Mouse (Mus musculus): Measurements from ENCODE around the gene Ung. TPM values are rescaled to one million over a fixed set of nuclear protein-coding genes. Genes with fewer than 3 reads are reported as not detected.

The Ung gene
- 5.4 TPM in 2 replicates for polyA plus RNA-seq (2014; fragmentation: Nextera tagmentation; extraction: Ambion mirVana)

GRCm38 (mm10) chr5:114130211-114130605 is at the start of gene Ung:
Gene Ung, plus strand, starts transcription at chr5:114130386.
- 0 out of 2 replicates have a peak, but pooled peaks cover 5% of the 10 kb centered on the region for H3K36me3 ChIP-seq (ENCODE audit: control insufficient read depth, insufficient read depth, low read length)
- DNase-seq = peak; percentile 85
- under 1% methylated on average over 28 of the region's 29 CpGs for WGBS
- peak within 1 kb of the TSS; percentile 90 for H3K4me2 ChIP-seq (ENCODE audit: low read length)
- H3K27ac ChIP-seq (replicated peaks; ENCODE audit: low read depth, low read length) = peak within 1 kb of the TSS; percentile 52; the same call in 1 of the 2 replicates
- H3K4me3 ChIP-seq (replicated peaks; ENCODE audit: low read depth, low read length) = peak within 1 kb of the TSS; percentile 74
- no peaks in the 10 kb centered on the region for H3K9me3 ChIP-seq (ENCODE audit: control insufficient read depth, low read length)
- ATAC-seq (ENCODE audit: low FRiP score, low TSS enrichment) = peak; percentile 58
- H3K9ac ChIP-seq (replicated peaks; ENCODE audit: low read length) = peak within 1 kb of the TSS; percentile 51
- H3K4me1 ChIP-seq (ENCODE audit: control insufficient read depth, insufficient read depth, low read length) = no peaks in the 10 kb centered on the region
- no peaks in the 10 kb centered on the region for H3K27me3 ChIP-seq (ENCODE audit: control insufficient read depth, insufficient read depth, low read length)

GRCm38 (mm10) chr5:114085501-114085900 is 44.7 kb upstream of the Ung start:
- DNase-seq = no peak
- 84% methylated on average over 14 of the region's 14 CpGs for WGBS
- H3K4me3 ChIP-seq (replicated peaks; ENCODE audit: low read depth, low read length) = no peak overlapping the region
- H3K9ac ChIP-seq (replicated peaks; ENCODE audit: low read length) = no peak overlapping the region
- H3K4me1 ChIP-seq (ENCODE audit: control insufficient read depth, insufficient read depth, low read length) = peaks cover 14% of the 10 kb centered on the region
- no peaks in the 10 kb centered on the region for H3K27me3 ChIP-seq (ENCODE audit: control insufficient read depth, insufficient read depth, low read length)
- ATAC-seq (ENCODE audit: low FRiP score, low TSS enrichment) = no peak
- no peaks in the 10 kb centered on the region for H3K9me3 ChIP-seq (ENCODE audit: control insufficient read depth, low read length)
- 0 out of 2 replicates have a peak, but pooled peaks cover 2% of the 10 kb centered on the region for H3K36me3 ChIP-seq (ENCODE audit: control insufficient read depth, insufficient read depth, low read length)
- no peak overlapping the region for H3K4me2 ChIP-seq (ENCODE audit: low read length)
- H3K27ac ChIP-seq (replicated peaks; ENCODE audit: low read depth, low read length) = no peak overlapping the region

DNA sequence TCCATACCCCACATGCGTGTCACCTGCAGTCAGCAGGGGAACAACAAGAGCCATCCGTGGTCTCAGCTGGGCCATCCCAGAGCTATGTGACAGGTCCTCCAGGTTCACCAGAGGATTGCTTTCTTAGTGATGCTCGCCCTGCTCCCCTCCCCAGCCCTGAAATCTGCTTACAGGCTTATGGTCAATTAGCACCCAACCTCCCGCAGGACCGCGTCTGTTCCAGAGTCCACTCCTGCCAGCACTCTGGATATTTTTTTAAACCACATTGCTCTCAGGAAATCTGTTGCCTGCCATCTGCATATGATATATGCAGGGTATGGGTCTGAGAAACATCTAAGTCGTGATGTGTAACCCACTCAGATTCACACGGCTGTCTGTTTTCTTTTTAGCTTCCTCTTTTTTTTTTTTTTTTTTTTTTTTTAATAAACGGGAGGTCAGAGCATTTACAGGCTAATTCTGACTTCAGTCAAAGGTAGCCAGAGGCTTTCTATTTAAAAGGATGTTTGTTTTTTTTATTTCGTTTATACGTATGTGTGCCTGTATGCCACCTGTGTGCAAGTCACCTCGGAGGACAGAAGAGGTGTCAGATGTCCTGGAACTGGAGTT is 42.2 kb upstream of the Ung start:
- no peak for ATAC-seq (ENCODE audit: low FRiP score, low TSS enrichment)

DNA sequence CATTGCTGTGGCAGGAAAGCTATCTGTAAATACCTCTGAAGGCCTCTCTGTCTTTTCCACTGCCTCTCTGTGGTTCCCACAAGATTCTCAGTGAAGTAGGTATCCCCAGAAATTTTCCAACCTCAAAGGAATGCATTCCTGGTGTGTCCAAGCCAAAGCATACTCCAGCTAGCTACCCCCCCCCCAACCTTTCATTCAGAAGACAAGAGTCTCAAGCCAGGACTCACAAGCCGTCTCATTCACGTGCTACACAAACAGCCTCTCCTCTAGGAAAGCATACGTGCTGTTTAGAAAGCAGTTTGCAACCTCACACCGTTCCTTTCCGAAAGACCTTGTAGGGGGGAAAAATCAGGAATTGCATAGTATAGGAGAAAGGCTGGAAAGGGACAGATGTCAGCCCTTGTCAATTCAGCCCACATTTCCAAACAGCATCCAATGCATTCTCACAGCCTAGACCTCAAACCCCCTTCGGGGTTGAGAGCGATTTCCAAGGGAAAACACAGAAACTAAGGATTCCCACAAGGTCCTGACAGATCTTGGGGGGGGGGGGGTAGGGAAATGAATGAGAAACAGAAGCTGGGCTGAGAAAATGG is 39.7 kb upstream of the Ung start:
- no peaks in the 10 kb centered on the region for H3K27me3 ChIP-seq (ENCODE audit: control insufficient read depth, insufficient read depth, low read length)
- peaks cover 14% of the 10 kb centered on the region for H3K4me1 ChIP-seq (ENCODE audit: control insufficient read depth, insufficient read depth, low read length)
- DNase-seq (peak; percentile 58), ATAC-seq (ENCODE audit: low FRiP score, low TSS enrichment) (no peak; the same call in 1 of the 2 replicates)
- peak overlapping the region; percentile 97 for H3K27ac ChIP-seq (replicated peaks; ENCODE audit: low read depth, low read length)
- peak overlapping the region; percentile 71 for H3K4me2 ChIP-seq (ENCODE audit: low read length)
- WGBS = 8% methylated on average over 7 of the region's 7 CpGs
- peak overlapping the region; percentile 96 for H3K9ac ChIP-seq (replicated peaks; ENCODE audit: low read length)
- no peaks in the 10 kb centered on the region for H3K9me3 ChIP-seq (ENCODE audit: control insufficient read depth, low read length)
- H3K4me3 ChIP-seq (replicated peaks; ENCODE audit: low read depth, low read length) = peak overlapping the region; percentile 76
- H3K36me3 ChIP-seq (ENCODE audit: control insufficient read depth, insufficient read depth, low read length) = no peaks in the 10 kb centered on the region

More for the DNA sequence above, 42.2 kb upstream of the Ung start:
- Histone ChIP-seq H3K4me3 (replicated peaks; ENCODE audit: low read depth, low read length) (no peak overlapping the region), H3K4me2 (ENCODE audit: low read length) (no peak overlapping the region), H3K36me3 (ENCODE audit: control insufficient read depth, insufficient read depth, low read length) (0 out of 2 replicates have a peak, but pooled peaks cover 2% of the 10 kb centered on the region), H3K9me3 (ENCODE audit: control insufficient read depth, low read length) (no peaks in the 10 kb centered on the region), H3K27ac (replicated peaks; ENCODE audit: low read depth, low read length) (no peak overlapping the region), H3K4me1 (ENCODE audit: control insufficient read depth, insufficient read depth, low read length) (peaks cover 14% of the 10 kb centered on the region), H3K9ac (replicated peaks; ENCODE audit: low read length) (no peak overlapping the region), H3K27me3 (ENCODE audit: control insufficient read depth, insufficient read depth, low read length) (no peaks in the 10 kb centered on the region)
- WGBS = 75% methylated on average over 12 of the region's 12 CpGs
- DNase-seq = no peak

- peaks cover 14% of the 10 kb centered on the region for H3K4me1 ChIP-seq (ENCODE audit: control insufficient read depth, insufficient read depth, low read length)
- H3K27me3 ChIP-seq (ENCODE audit: control insufficient read depth, insufficient read depth, low read length) = no peaks in the 10 kb centered on the region
- H3K9me3 ChIP-seq (ENCODE audit: control insufficient read depth, low read length) = no peaks in the 10 kb centered on the region
- peak; percentile 70 for ATAC-seq (ENCODE audit: low FRiP score, low TSS enrichment)
- DNase-seq = peak; percentile 87
- H3K36me3 ChIP-seq (ENCODE audit: control insufficient read depth, insufficient read depth, low read length) = no peaks in the 10 kb centered on the region
- peak within 1 kb of the TSS; percentile 96 for H3K9ac ChIP-seq (replicated peaks; ENCODE audit: low read length)
- peak within 1 kb of the TSS; percentile 71 for H3K4me2 ChIP-seq (ENCODE audit: low read length)
- 2% methylated on average over 40 of the region's 40 CpGs for WGBS
- H3K27ac ChIP-seq (replicated peaks; ENCODE audit: low read depth, low read length) = peak within 1 kb of the TSS; percentile 97
- H3K4me3 ChIP-seq (replicated peaks; ENCODE audit: low read depth, low read length) = peak within 1 kb of the TSS; percentile 76
These were observed 39.0 kb upstream of the Ung start, which contains the start of gene Svop for GRCm38 (mm10) chr5:114091057-114091807. Gene Svop, minus strand, starts transcription at chr5:114091570.

GRCm38 (mm10) chr5:114099709-114100389 is 30.3 kb upstream of the Ung start:
- Histone ChIP-seq H3K4me2 (ENCODE audit: low read length) (peak overlapping the region; percentile 84), H3K27me3 (ENCODE audit: control insufficient read depth, insufficient read depth, low read length) (no peaks in the 10 kb centered on the region), H3K9me3 (ENCODE audit: control insufficient read depth, low read length) (no peaks in the 10 kb centered on the region), H3K4me1 (ENCODE audit: control insufficient read depth, insufficient read depth, low read length) (peaks cover 13% of the 10 kb centered on the region), H3K36me3 (ENCODE audit: control insufficient read depth, insufficient read depth, low read length) (peaks cover 16% of the 10 kb centered on the region; the same call in 1 of the 2 replicates), H3K9ac (replicated peaks; ENCODE audit: low read length) (peak overlapping the region; percentile 95), H3K27ac (replicated peaks; ENCODE audit: low read depth, low read length) (peak overlapping the region; percentile 80), H3K4me3 (replicated peaks; ENCODE audit: low read depth, low read length) (peak overlapping the region; percentile 92)
- WGBS = 7% methylated on average over 37 of the region's 37 CpGs
- ATAC-seq (ENCODE audit: low FRiP score, low TSS enrichment) (peak; percentile 92), DNase-seq (peak; percentile 95)

- no peak for DNase-seq
- 3% methylated on average over 58 of the region's 64 CpGs for WGBS
These were observed 29.6 kb upstream of the Ung start for GRCm38 (mm10) chr5:114100390-114101099.

GRCm38 (mm10) chr5:114101873-114102272 is 28.3 kb upstream of the Ung start:
- Histone ChIP-seq H3K4me2 (ENCODE audit: low read length) (no peak overlapping the region; the same call in 1 of the 2 replicates), H3K9ac (replicated peaks; ENCODE audit: low read length) (no peak overlapping the region), H3K36me3 (ENCODE audit: control insufficient read depth, insufficient read depth, low read length) (peaks cover 36% of the 10 kb centered on the region)

More at GRCm38 (mm10) chr5:114100390-114101099, 29.6 kb upstream of the Ung start:
- Histone ChIP-seq H3K4me2 (ENCODE audit: low read length) (peak overlapping the region; percentile 84), H3K36me3 (ENCODE audit: control insufficient read depth, insufficient read depth, low read length) (peaks cover 23% of the 10 kb centered on the region), H3K4me3 (replicated peaks; ENCODE audit: low read depth, low read length) (peak overlapping the region; percentile 92), H3K9me3 (ENCODE audit: control insufficient read depth, low read length) (no peaks in the 10 kb centered on the region), H3K9ac (replicated peaks; ENCODE audit: low read length) (peak overlapping the region; percentile 95), H3K4me1 (ENCODE audit: control insufficient read depth, insufficient read depth, low read length) (peaks cover 13% of the 10 kb centered on the region), H3K27me3 (ENCODE audit: control insufficient read depth, insufficient read depth, low read length) (no peaks in the 10 kb centered on the region), H3K27ac (replicated peaks; ENCODE audit: low read depth, low read length) (peak overlapping the region; percentile 80)
- peak; percentile 69; the same call in 1 of the 2 replicates for ATAC-seq (ENCODE audit: low FRiP score, low TSS enrichment)

More at GRCm38 (mm10) chr5:114101873-114102272, 28.3 kb upstream of the Ung start:
- peaks cover 13% of the 10 kb centered on the region for H3K4me1 ChIP-seq (ENCODE audit: control insufficient read depth, insufficient read depth, low read length)
- DNase-seq (no peak), ATAC-seq (ENCODE audit: low FRiP score, low TSS enrichment) (no peak)
- no peak overlapping the region for H3K27ac ChIP-seq (replicated peaks; ENCODE audit: low read depth, low read length)
- no peak overlapping the region for H3K4me3 ChIP-seq (replicated peaks; ENCODE audit: low read depth, low read length)
- H3K9me3 ChIP-seq (ENCODE audit: control insufficient read depth, low read length) = no peaks in the 10 kb centered on the region
- H3K27me3 ChIP-seq (ENCODE audit: control insufficient read depth, insufficient read depth, low read length) = no peaks in the 10 kb centered on the region
- whole genome bisulfite sequencing = 92% methylated on average over 4 of the region's 4 CpGs

Data from midbrain, embryonic 14.5 days (tissue).